Mouse (Mus musculus) stomach, postnatal 0 days (tissue): ENCODE data around the gene Krtap5-4.
"Not testable (repeated sequence)": the region's sequence is repeated elsewhere in the genome, so short reads cannot be mapped to it uniquely, and the experiment has no call there.

Source experiments
- CTCF ChIP-seq: IDR thresholded peaks from 2 replicates; pipeline ENCODE4 v1.5.1; 2016; ENCODE audit warnings: antibody characterized with exemption, low read depth, mild to moderate bottlenecking, moderate library complexity
- EP300 ChIP-seq: optimal IDR thresholded peaks from 2 replicates; pipeline ENCODE3; 2016; ENCODE audit warnings: antibody characterized with exemption

DNA sequence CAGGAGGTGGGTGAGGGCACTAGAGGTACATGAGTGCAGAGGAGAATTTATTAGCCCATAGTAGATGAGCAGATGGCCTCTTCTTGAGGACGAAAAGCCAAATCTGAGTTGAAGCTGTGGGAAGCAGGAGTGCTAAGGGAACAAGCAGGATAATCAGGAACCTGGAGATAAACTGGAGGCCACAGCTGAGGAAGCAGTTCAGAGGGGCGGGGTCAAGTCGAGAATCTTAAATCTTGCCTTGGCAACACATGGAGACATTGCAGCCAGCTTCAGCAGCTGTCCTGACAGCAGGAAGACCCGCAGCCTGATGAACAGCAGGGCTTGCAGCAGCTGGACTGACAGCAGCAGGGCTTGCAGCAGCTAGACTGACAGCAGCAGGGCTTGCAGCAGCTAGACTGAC lies 7.2 kb upstream of the Krtap5-4 start:
- not testable (repeated sequence) for TF ChIP-seq CTCF, EP300
